ENCODE assay signal across 9 mouse cellular contexts in the genomic region with DNA sequence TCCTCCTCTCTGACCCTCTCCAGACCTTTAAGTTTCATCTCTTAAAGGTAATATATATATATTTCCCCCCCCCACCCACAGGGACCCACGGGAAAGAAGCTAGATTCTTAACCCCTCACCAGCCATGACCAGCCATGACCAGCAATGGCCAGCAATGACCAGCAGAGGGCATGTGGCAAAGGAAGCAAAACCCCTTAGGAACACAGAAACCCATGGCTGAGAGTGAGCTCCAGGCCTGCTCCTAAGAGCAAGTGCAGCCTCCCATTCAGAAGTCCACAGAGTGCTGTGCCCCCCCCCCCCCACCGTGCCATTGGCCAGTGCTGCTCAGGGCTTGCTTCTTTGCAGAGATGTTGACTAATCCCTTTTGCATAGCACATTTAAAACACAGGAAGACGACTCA.
DNase-seq lines count a peak whose midpoint lies in the region; ATAC-seq lines count a peak whose summit lies in the region.
"Had no signal": no experiment of that assay in that cellular context is flagged by ENCODE, and none has a peak within 500 bp of the region (broad histone marks: within the 10 kb centered on the region; RNA-seq: fewer than 3 reads in every experiment).

No protein-coding gene starts in this region.

- H3K27ac ChIP-seq in forebrain, embryonic 10.5 days: no peak overlapping the region
- no peak overlapping the region for H3K27ac ChIP-seq in forebrain, embryonic 12.5 days
- H3K27ac ChIP-seq: hindbrain, embryonic 15.5 days had no signal

- no peak overlapping the region for H3K4me2 ChIP-seq in forebrain, embryonic 12.5 days
- H3K4me2 ChIP-seq: hindbrain, embryonic 15.5 days had no signal

- 29% methylated on average over 3 of the region's 3 CpGs for WGBS in forebrain, embryonic 10.5 days
- 28% methylated on average over 3 of the region's 3 CpGs for WGBS in forebrain, embryonic 12.5 days

- no peaks in the 10 kb centered on the region for H3K9me3 ChIP-seq in forebrain, embryonic 10.5 days
- no peaks in the 10 kb centered on the region for H3K9me3 ChIP-seq in forebrain, embryonic 12.5 days
- H3K9me3 ChIP-seq: hindbrain, embryonic 15.5 days had no signal

- DNase-seq in forebrain, embryonic 10.5 days (ENCODE audit: extremely low spot score, low spot score): peak; percentile 48
- DNase-seq in cerebellum, adult 11-12 months: peak; percentile 19
- DNase-seq in forelimb bud, embryonic 11.5 days (ENCODE audit: low read depth, low spot score): peak; percentile 38
- peak; percentile 59 to 75 for DNase-seq in kidney, postnatal 25 days
- peak; percentile 63 for DNase-seq in splenic B cell, adult 2 months (ENCODE audit: low read depth, low spot score)

- H3K4me1 ChIP-seq in forebrain, embryonic 10.5 days: peaks cover 27% of the 10 kb centered on the region
- peaks cover 5% of the 10 kb centered on the region for H3K4me1 ChIP-seq in forebrain, embryonic 12.5 days
- H3K4me1 ChIP-seq: hindbrain, embryonic 15.5 days had no signal

- H3K27me3 ChIP-seq in forebrain, embryonic 10.5 days (ENCODE audit: poor library complexity, severe bottlenecking): no peaks in the 10 kb centered on the region
- no peaks in the 10 kb centered on the region; the same call in 1 of the 2 replicates for H3K27me3 ChIP-seq in forebrain, embryonic 12.5 days
- no peaks in the 10 kb centered on the region for H3K27me3 ChIP-seq in splenic B cell, adult 2 months (ENCODE audit: control insufficient read depth, insufficient read depth, low read length, poor library complexity, severe bottlenecking)
- H3K27me3 ChIP-seq: hindbrain, embryonic 15.5 days had no signal

- no peak for ATAC-seq in forebrain, embryonic 12.5 days (ENCODE audit: low FRiP score)
- ATAC-seq in CD4-positive, CD25-positive, alpha-beta regulatory T cell, adult 4 months: peak; percentile 69
- peak; percentile 46 for ATAC-seq in megakaryocyte, adult 5-6 weeks (ENCODE audit: poor library complexity, severe bottlenecking)

- no peaks in the 10 kb centered on the region for H3K36me3 ChIP-seq in forebrain, embryonic 10.5 days (replicated peaks)
- no peaks in the 10 kb centered on the region for H3K36me3 ChIP-seq in forebrain, embryonic 12.5 days (replicated peaks)
- no peaks in the 10 kb centered on the region for H3K36me3 ChIP-seq in splenic B cell, adult 2 months (ENCODE audit: control insufficient read depth, insufficient read depth, low read length, poor library complexity, severe bottlenecking)
- H3K36me3 ChIP-seq: hindbrain, embryonic 15.5 days had no signal

- H3K4me3 ChIP-seq in forebrain, embryonic 10.5 days: no peak overlapping the region
- H3K4me3 ChIP-seq in forebrain, embryonic 12.5 days (replicated peaks): no peak overlapping the region
- H3K4me3 ChIP-seq: hindbrain, embryonic 15.5 days had no signal

- H3K9ac ChIP-seq in forebrain, embryonic 12.5 days: no peak overlapping the region
- H3K9ac ChIP-seq: hindbrain, embryonic 15.5 days had no signal
